Mouse (Mus musculus) liver, embryonic 16.5 days (tissue): ENCODE data around the gene Zc3h14. TPM values are rescaled to one million over a fixed set of nuclear protein-coding genes. Genes with fewer than 3 reads are reported as not detected.
A peak's percentile ranks its signal among the peaks of the same experiment; 100 is the strongest.

ENCODE experiments used
- ATAC-seq: fragments of 200-750 bp; cut with Nextera tagmentation; 2 replicates; pipeline ENCODE4 v1.8.0; 2017; ENCODE audit warnings: low read depth, mild to moderate bottlenecking, moderate number of reproducible peaks, moderate library complexity
- H3K27ac ChIP-seq: fragments of 300-500 bp; sonication (generic); 2 replicates; pipeline ENCODE4 v1.5.1; 2014; ENCODE audit warnings: mild to moderate bottlenecking, low read length
- H3K27me3 ChIP-seq: fragments of 300-500 bp; sonication (generic); 2 replicates; pipeline ENCODE4 v1.6.1; 2014; ENCODE audit warnings: low read depth, low read length, mixed read lengths; ENCODE audit not compliant: control insufficient read depth, insufficient read depth
- H3K36me3 ChIP-seq: fragments of 300-500 bp; sonication (generic); 2 replicates; pipeline ENCODE4 v1.6.1; 2014; ENCODE audit warnings: mild to moderate bottlenecking; ENCODE audit not compliant: control insufficient read depth, insufficient read depth
- H3K4me1 ChIP-seq: fragments of 300-500 bp; sonication (generic); 2 replicates; pipeline ENCODE4 v1.6.1; 2014; ENCODE audit warnings: low read depth, low read length, mixed read lengths; ENCODE audit not compliant: control insufficient read depth
- H3K4me2 ChIP-seq: fragments of 300-500 bp; sonication (generic); 2 replicates; pipeline ENCODE4 v1.6.1; 2014; ENCODE audit warnings: low read depth, low read length, mixed read lengths
- H3K4me3 ChIP-seq: fragments of 300-500 bp; sonication (generic); 2 replicates; pipeline ENCODE4 v1.5.1; 2014; ENCODE audit warnings: low read depth, mild to moderate bottlenecking, low read length
- H3K9ac ChIP-seq: fragments of 300-500 bp; sonication (generic); 2 replicates; pipeline ENCODE4 v1.6.1; 2014; ENCODE audit warnings: low read depth, low read length
- H3K9me3 ChIP-seq: fragments of 300-500 bp; sonication (generic); replicated peaks from 2 replicates; pipeline ENCODE4 v1.6.1; 2016; ENCODE audit warnings: low read length; ENCODE audit not compliant: control insufficient read depth
- WGBS: fragments of 180-500 bp; shearing (Covaris S2); extraction: QIAGEN DNeasy Blood & Tissue Kit; methylation state at CpG from one replicate; pipeline ENCODE4 v1.1.7; 2014; ENCODE audit not compliant: insufficient replicate concordance; 5-methylcytosine and 5-hydroxymethylcytosine counted together
- polyA plus RNA-seq: library from polyadenylated mRNA; unstranded; fragments of >200 nt; fragmentation: Nextera tagmentation; extraction: Ambion mirVana; gene quantifications from 2 replicates; pipeline ENCODE4 v1.2.1, GENCODE M21; 2015

Gene Zc3h14
- polyA plus RNA-seq, 1 experiment from 2014 or later = 30.8 TPM

DNA sequence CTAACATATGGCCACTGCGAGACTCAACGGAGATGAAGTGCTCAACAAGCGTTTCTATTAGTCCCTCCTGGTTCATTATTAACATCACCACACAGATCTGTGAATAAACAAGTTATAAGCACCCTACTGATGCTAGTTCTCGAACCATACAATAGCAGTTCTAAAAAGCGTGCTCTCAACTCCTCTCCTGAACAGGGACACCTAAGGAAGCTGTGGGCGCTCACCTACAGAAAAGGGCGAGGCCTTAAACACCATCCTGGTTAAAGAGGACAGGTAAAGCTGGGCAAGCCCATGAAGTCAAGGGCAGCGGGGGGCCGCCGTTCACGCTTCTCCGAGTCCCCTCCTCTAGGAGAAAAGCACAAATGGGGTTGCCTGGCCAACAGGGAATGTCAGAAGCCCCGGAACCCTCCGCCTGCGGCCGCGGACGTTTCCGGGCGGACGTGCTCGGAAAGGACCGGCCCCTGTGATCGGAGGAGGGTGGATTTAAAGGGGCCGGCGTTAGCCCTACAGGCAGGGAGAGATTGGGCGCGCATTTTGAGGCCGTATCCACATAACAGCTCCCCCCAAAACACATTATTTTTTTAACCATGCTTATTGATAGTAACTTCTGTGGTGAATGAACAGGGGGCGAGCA is 12.4 kb upstream of the Zc3h14 start:
- peak; percentile 83 for ATAC-seq
- peaks cover 13% of the 10 kb centered on the region for H3K4me1 ChIP-seq
- H3K36me3 ChIP-seq = no peaks in the 10 kb centered on the region
- H3K27ac ChIP-seq = no peak overlapping the region
- H3K9ac ChIP-seq = peak overlapping the region; percentile 61
- H3K9me3 ChIP-seq = no peaks in the 10 kb centered on the region
- peak overlapping the region; percentile 60 for H3K4me3 ChIP-seq
- WGBS = 1% methylated on average over 30 of the region's 30 CpGs
- peak overlapping the region; percentile 66 for H3K4me2 ChIP-seq
- H3K27me3 ChIP-seq = peaks cover 39% of the 10 kb centered on the region

DNA sequence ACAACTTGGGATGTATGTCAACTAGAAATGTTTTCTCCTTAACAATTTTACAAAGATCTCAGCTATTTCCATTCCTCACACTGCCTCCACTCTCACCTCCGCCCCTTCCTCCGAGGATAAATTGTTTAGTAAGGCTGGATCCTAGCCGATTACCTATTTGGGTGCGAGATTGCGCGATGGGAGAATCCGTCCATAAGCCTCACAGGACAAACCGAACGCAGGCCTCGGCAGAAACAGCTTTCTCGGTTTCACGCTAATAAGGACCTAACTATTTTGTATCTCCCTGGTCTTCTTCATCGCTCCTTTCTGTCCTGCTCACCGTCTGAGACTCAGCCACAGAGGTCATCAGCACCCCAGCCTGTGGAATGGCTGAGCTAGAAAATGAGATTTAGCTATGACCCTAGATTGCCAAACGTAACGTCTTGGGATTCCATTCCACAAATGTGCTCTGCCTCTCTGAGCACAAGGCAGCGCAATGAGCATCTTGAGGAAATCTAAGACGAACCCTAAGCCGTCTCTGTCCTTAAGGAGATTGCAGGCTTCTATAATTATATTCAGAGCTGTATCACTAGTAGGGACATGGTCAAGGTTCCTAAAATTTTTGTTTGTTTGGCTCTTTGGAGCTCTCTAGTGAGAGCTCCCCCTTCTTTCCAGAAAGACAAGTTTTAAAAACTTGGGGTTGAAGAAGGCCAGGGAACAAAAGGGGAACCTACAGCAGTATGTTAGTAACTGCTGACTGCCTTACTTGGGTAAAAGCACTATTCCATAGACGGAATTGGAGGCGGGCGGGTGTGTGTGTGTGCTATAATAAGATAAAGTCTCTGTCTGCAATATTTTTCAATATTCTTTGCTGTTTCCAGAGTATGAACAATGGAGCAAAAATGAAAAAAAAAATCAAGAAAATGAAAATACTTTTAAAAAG is 11.6 kb upstream of the Zc3h14 start:
- no peaks in the 10 kb centered on the region for H3K9me3 ChIP-seq
- no peak overlapping the region for H3K27ac ChIP-seq
- peaks cover 13% of the 10 kb centered on the region for H3K4me1 ChIP-seq
- H3K4me3 ChIP-seq = peak overlapping the region; percentile 60
- peak overlapping the region; percentile 66 for H3K4me2 ChIP-seq
- 16% methylated on average over 22 of the region's 22 CpGs for WGBS
- H3K9ac ChIP-seq = peak overlapping the region; percentile 61
- no peak for ATAC-seq
- peaks cover 42% of the 10 kb centered on the region for H3K27me3 ChIP-seq
- no peaks in the 10 kb centered on the region for H3K36me3 ChIP-seq

DNA sequence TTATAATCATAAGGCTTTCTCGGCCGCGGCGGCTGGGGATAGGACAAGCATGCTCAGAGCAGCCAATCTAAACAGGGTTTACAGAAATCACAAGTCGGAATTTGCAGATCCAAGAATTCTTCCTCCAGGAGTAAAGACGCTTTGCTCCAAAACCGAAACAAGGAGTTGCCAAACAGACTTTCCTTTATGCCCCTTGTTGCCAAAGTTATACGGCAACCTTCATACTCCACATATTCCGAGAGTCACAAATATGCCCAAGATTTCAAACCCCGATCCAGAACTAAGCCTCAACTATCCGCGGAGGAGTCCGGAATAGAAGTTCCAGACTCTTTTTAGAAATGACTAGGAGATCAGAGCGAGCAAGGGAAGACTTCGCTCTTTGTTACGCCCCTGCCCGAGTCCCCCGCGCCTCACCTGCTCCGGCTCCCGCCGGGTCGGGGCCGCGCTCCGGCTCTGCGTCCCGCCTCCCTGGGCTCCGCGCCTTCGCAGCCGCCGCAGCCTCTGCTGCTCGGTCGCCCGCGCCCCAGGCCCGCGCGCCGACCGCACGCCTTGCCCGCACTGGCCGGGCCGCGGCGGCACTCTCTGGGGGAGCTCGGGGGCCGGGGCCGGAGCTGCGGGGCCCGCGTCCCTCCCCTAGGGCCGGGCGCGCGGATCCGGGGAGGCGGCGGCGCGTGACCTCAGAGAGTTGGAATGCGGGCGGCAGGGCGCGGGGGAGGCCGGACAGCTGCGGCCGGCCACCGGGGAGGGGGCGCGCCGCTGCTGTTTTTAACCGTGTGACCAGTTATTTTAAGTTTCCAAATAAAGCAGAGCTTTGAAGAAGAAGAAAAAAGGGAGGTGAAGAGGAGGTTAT is 9.6 kb upstream of the Zc3h14 start, which contains the start of gene Ptpn21:
Gene Ptpn21 (minus strand): TSS at position 455 of the 850 bp plus-strand sequence.
- no peaks in the 10 kb centered on the region for H3K36me3 ChIP-seq
- H3K27me3 ChIP-seq = peaks cover 42% of the 10 kb centered on the region
- peak within 1 kb of the TSS; percentile 59 for H3K4me2 ChIP-seq
- no peaks in the 10 kb centered on the region for H3K9me3 ChIP-seq
- peak; percentile 60 for ATAC-seq
- peaks cover 13% of the 10 kb centered on the region for H3K4me1 ChIP-seq
- peak within 1 kb of the TSS; percentile 69 for H3K9ac ChIP-seq
- peak within 1 kb of the TSS; percentile 64 for H3K4me3 ChIP-seq
- peak within 1 kb of the TSS; percentile 35 for H3K27ac ChIP-seq
- WGBS = 1% methylated on average over 75 of the region's 75 CpGs

DNA sequence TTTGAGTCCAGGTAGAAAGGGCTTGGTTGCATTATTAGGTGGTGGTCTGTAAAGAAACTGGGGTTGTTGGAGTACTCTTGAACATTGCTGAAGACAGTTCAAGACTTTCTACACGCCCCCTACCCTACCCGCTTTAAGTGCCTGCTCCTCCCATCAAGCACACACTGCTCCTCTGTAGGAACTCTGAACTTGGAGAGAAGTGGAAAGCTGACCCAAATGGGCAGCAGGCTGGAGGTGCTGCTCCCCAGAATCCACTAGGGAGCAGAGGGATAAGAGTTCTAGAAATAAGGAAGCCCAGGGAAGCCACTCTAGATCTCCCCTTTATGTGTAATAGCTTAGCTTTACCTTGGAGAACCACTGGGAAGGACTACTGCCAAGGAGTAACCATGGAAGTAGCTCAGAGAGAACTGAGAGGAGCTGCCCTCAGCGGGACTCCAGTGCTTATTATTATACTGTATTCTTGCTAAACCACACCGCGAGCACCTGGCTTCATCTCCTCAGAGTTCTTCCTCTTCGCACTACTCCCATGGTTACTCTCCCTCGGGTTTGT is 8.9 kb upstream of the Zc3h14 start:
- Histone ChIP-seq H3K36me3 (no peaks in the 10 kb centered on the region), H3K9ac (no peak overlapping the region), H3K27ac (peak overlapping the region; percentile 10; the same call in 1 of the 2 replicates), H3K4me1 (peaks cover 13% of the 10 kb centered on the region), H3K4me2 (peak overlapping the region; percentile 59), H3K4me3 (peak overlapping the region; percentile 64), H3K27me3 (peaks cover 42% of the 10 kb centered on the region), H3K9me3 (no peaks in the 10 kb centered on the region)
- ATAC-seq = no peak
- 14% methylated on average over 7 of the region's 7 CpGs for WGBS

DNA sequence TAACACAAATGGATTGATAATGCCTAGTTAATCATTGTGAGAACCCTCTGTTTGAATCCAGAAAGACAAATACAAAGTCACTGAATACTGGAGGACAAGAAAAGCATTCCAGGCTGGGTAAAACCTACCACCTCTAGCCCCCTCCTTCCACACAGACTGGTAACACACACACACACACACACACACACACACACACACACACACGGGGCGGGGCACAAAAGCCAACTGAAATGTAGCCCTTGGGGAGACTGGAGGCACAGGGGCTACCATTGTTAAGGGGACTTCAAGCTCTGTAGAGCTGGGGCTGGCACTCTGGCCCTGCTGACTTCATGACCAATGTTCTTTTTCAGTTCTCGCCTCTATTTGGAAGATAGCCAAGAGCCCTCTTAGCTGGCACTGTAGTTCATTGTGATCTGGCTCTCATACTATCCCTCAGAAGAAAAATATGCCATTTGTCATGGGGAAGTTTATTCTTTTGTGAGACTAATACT is 5.7 kb upstream of the Zc3h14 start:
- 31% methylated on average over 3 of the region's 3 CpGs for WGBS
- Histone ChIP-seq H3K4me2 (no peak overlapping the region), H3K9ac (no peak overlapping the region), H3K27ac (peak overlapping the region; percentile 43; the same call in 1 of the 2 replicates), H3K27me3 (peaks cover 34% of the 10 kb centered on the region), H3K4me3 (no peak overlapping the region), H3K36me3 (no peaks in the 10 kb centered on the region), H3K9me3 (no peaks in the 10 kb centered on the region), H3K4me1 (0 out of 2 replicates have a peak, but pooled peaks cover under 1% of the 10 kb centered on the region)
- ATAC-seq = peak; percentile 28; the same call in 1 of the 2 replicates

DNA sequence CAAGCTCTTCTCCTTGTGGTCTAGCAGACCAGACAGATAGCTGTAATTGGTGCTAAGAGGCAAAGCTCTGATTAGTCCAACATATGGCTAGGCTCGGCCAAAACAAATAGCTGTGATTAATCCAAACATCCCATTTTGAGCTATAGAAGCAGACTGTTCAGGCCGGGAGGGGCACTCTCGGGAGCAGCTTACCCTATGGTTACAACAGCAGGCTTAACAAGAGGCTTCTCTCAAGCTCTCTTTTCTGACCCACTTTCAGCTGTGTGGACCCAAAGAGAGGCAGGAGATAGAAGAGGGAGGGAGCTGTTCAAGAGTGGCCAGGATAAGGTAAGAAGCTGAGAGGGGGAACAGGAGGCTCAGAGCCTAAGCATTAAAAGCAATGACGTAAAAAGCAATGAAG is 1.1 kb upstream of the Zc3h14 start:
- Histone ChIP-seq H3K27ac (no peak overlapping the region), H3K36me3 (no peaks in the 10 kb centered on the region), H3K4me1 (peaks cover 11% of the 10 kb centered on the region), H3K27me3 (no peaks in the 10 kb centered on the region), H3K4me3 (no peak overlapping the region), H3K9ac (no peak overlapping the region), H3K4me2 (no peak overlapping the region), H3K9me3 (no peaks in the 10 kb centered on the region)
- no peak for ATAC-seq
- 59% methylated on average over 4 of the region's 4 CpGs for WGBS

DNA sequence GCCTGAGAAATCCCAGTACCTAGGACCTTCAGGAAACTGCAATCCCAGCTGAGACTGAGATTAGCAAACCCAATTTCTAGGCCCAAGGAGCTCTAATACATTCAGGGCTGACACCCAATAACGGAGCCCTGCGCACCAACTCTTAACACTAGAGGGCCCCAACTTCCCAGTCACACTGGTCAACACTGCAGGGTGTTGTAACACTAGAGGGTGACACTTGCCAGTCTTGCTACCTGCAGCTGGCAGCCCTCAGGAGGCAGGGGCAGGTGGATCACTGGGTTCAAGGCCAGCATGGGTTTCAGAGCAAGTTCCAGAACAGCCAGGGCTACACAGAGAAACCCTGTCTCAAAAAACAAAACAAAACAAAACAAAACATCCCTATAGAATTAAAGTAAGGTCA is 633 bp upstream of the Zc3h14 start:
- H3K9ac ChIP-seq = no peak overlapping the region
- H3K4me3 ChIP-seq = peak overlapping the region; percentile 87; the same call in 1 of the 2 replicates
- no peaks in the 10 kb centered on the region for H3K9me3 ChIP-seq
- peaks cover 11% of the 10 kb centered on the region for H3K4me1 ChIP-seq
- no peaks in the 10 kb centered on the region for H3K36me3 ChIP-seq
- WGBS = 7% methylated on average over 2 of the region's 2 CpGs
- 0 out of 2 replicates have a peak overlapping the region, but pooled peaks have one; percentile 20 for H3K27ac ChIP-seq
- peak; percentile 58 for ATAC-seq
- H3K4me2 ChIP-seq = peak overlapping the region; percentile 67
- no peaks in the 10 kb centered on the region for H3K27me3 ChIP-seq

DNA sequence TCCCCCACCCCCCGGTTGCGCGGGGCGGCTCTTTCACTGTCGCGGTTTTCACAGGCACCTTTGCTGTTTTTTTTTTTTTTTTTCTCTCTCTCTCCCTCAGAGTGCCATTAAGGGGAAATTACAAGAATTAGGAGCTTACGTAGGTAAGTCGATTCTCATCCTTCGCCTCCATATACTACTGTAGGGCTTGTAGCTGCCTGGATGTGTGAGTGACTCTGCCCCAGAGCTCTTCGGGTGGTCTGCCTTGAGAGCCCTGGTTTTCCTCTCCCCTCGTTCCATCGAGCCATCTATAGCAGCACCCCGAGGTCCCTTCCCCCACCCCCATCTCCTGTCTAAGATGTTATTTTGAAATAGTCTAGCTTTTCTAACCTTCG is 603 bp downstream of the Zc3h14 start:
- peaks cover 11% of the 10 kb centered on the region for H3K4me1 ChIP-seq
- no peaks in the 10 kb centered on the region for H3K9me3 ChIP-seq
- H3K27ac ChIP-seq = peak overlapping the region; percentile 90
- peak overlapping the region; percentile 85 for H3K9ac ChIP-seq
- H3K4me3 ChIP-seq = peak overlapping the region; percentile 87
- WGBS = under 1% methylated on average over 14 of the region's 14 CpGs
- no peaks in the 10 kb centered on the region for H3K27me3 ChIP-seq
- peak overlapping the region; percentile 67 for H3K4me2 ChIP-seq
- no peaks in the 10 kb centered on the region for H3K36me3 ChIP-seq
- ATAC-seq = no peak
